Mouse (Mus musculus) testis, adult 2 months (tissue): ENCODE data around the gene Hoxb1.

Experiments used
- CTCF ChIP-seq: fragments of 200-500 bp; IDR thresholded peaks from 2 replicates; pipeline ENCODE4 v1.5.1; 2012; ENCODE audit warnings: low read depth, mild to moderate bottlenecking, inconsistent platforms, low read length, moderate library complexity; ENCODE audit not compliant: control insufficient read depth, insufficient read depth, insufficient replicate concordance
- POLR2A ChIP-seq: fragments of 200-500 bp; IDR thresholded peaks from 2 replicates; pipeline ENCODE4 v1.6.1; 2012; ENCODE audit warnings: low read depth, mild to moderate bottlenecking, inconsistent platforms, low read length, moderate library complexity; ENCODE audit not compliant: control insufficient read depth

DNA sequence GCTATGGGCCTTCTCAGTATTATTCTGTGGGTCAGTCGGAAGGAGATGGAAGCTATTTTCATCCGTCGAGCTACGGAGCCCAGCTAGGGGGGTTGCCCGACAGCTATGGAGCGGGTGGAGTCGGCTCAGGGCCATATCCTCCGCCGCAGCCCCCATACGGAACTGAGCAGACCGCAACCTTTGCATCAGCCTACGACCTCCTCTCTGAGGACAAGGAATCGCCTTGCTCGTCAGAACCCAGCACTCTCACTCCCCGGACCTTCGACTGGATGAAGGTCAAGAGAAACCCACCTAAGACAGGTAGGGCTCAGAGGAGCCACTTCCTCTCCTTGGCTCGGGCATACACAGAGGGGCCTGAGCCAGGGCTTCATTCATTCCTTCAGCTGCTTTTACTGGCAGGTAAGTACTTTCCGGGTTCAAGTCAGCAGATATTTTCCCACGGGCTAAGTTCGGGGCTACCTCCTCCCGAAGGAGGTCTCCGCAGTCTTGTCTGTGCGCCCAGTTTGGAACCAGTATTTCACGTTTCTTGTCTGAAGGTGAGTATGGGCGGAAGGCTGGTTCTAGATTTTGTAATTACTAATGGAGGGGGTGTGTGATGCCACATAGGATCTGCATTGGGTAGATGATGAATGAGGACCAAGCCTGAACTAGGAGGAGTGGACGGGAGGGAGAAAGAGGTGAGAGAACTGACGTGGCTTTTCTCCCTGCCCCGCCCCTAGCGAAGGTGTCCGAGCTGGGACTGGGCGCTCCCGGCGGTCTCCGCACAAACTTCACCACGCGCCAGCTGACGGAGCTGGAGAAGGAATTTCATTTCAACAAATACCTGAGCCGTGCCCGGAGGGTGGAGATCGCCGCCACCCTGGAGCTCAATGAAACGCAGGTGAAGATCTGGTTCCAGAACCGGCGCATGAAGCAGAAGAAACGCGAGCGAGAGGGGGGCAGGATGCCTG, 815 bp downstream of the Hoxb1 start:
- no peak for TF ChIP-seq CTCF
- no peak for TF ChIP-seq POLR2A
